Mouse (Mus musculus) MEL (cell line): ENCODE measurements at regions not wholly inside any gene's neighbourhood (a gene's known extent, or its start where the extent isn't known, plus 50 kb on each side); places are given as distances from the start of the nearest gene placed in this dataset.

ENCODE experiments used
- DNase-seq: peaks from one replicate; pipeline ENCODE4 v3.0.0; 2011; ENCODE audit warnings: low read depth, low spot score
- H3K27ac ChIP-seq: 2 replicates; pipeline ENCODE4 v1.5.1; 2012; ENCODE audit warnings: low read depth, mild to moderate bottlenecking, control low read depth, low read length, moderate library complexity; ENCODE audit not compliant: control insufficient read depth
- H3K27me3 ChIP-seq, 2 experiments: fragments of 150-350 bp in 1 of 2; sonication (generic) in 1 of 2; 2 replicates each; pipeline ENCODE4 v1.6.1; 2012; ENCODE audit warnings: low read length in 2 of 2, mild to moderate bottlenecking in 2 of 2, improper control_type of control experiment in 1 of 2, moderate library complexity in 1 of 2; ENCODE audit not compliant: insufficient read depth in 2 of 2, control insufficient read depth in 1 of 2
- H3K36me3 ChIP-seq, 2 experiments: 2 replicates each; pipeline ENCODE4 v1.6.1; 2012 to 2014; ENCODE audit warnings: low read length in 2 of 2, improper control_type of control experiment in 1 of 2, inconsistent platforms in 1 of 2, mild to moderate bottlenecking in 1 of 2; ENCODE audit not compliant: insufficient read depth in 2 of 2, control insufficient read depth in 1 of 2
- H3K4me1 ChIP-seq, 2 experiments: fragments of 150-350 bp in 1 of 2; sonication (generic) in 1 of 2; 2 replicates each; pipeline ENCODE4 v1.6.1; 2012; ENCODE audit warnings: low read length in 2 of 2, improper control_type of control experiment in 1 of 2, mild to moderate bottlenecking in 1 of 2; ENCODE audit not compliant: insufficient read depth in 2 of 2, control insufficient read depth in 1 of 2
- H3K4me3 ChIP-seq, 2 experiments: fragments of 150-350 bp in 1 of 2; sonication (generic) in 1 of 2; 2 replicates each; pipeline ENCODE4 v1.5.1; 2012; ENCODE audit warnings: low read depth in 2 of 2, low read length in 2 of 2, mild to moderate bottlenecking in 2 of 2, moderate library complexity in 2 of 2, control low read depth in 1 of 2, improper control_type of control experiment in 1 of 2; ENCODE audit not compliant: control insufficient read depth in 1 of 2, insufficient read depth in 1 of 2
- H3K79me2 ChIP-seq: 2 replicates; pipeline ENCODE4 v1.6.1; 2012; ENCODE audit warnings: mild to moderate bottlenecking, low read length, moderate library complexity; ENCODE audit not compliant: control insufficient read depth, poor library complexity, insufficient read depth
- H3K9ac ChIP-seq: 2 replicates; pipeline ENCODE4 v1.6.1; 2012; ENCODE audit warnings: low read depth, mild to moderate bottlenecking, control low read depth, low read length, moderate library complexity; ENCODE audit not compliant: control insufficient read depth, poor library complexity, severe bottlenecking
- H3K9me3 ChIP-seq: fragments of 150-350 bp; sonication (generic); replicated peaks from 2 replicates; pipeline ENCODE4 v1.6.1; 2012; ENCODE audit warnings: mild to moderate bottlenecking, low read length, improper control_type of control experiment, moderate library complexity; ENCODE audit not compliant: insufficient read depth
- BHLHE40 ChIP-seq: IDR thresholded peaks from 2 replicates; pipeline ENCODE4 v1.6.1; 2012; ENCODE audit warnings: low read depth, mild to moderate bottlenecking, inconsistent platforms, low read length, improper control_type of control experiment, borderline replicate concordance
- CHD1 ChIP-seq: IDR thresholded peaks from 2 replicates; pipeline ENCODE4 v1.6.1; 2012; ENCODE audit warnings: low read depth, mild to moderate bottlenecking, inconsistent platforms, low read length, improper control_type of control experiment
- E2F4 ChIP-seq: IDR thresholded peaks from 2 replicates; pipeline ENCODE4 v1.6.1; 2011; ENCODE audit warnings: low read depth, low read length, improper control_type of control experiment, borderline replicate concordance
- ELF1 ChIP-seq: IDR thresholded peaks from 2 replicates; pipeline ENCODE4 v1.6.1; 2014; ENCODE audit warnings: low read depth, mild to moderate bottlenecking, inconsistent platforms, low read length, improper control_type of control experiment, moderate library complexity
- EP300 ChIP-seq, 2 experiments: IDR thresholded peaks; 2 replicates each; pipeline ENCODE4 v1.6.1; 2011; ENCODE audit warnings: improper control_type of control experiment in 2 of 2, low read length in 2 of 2, low read depth in 1 of 2, mild to moderate bottlenecking in 1 of 2
- ETS1 ChIP-seq: IDR thresholded peaks from 2 replicates; pipeline ENCODE4 v1.6.1; 2012; ENCODE audit warnings: low read depth, mild to moderate bottlenecking, inconsistent platforms, low read length, improper control_type of control experiment, moderate library complexity
- JUND ChIP-seq: IDR thresholded peaks from 2 replicates; pipeline ENCODE4 v1.6.1; 2011; ENCODE audit warnings: low read depth, mild to moderate bottlenecking, improper control_type of control experiment, low read length
- KAT2A ChIP-seq: conservative IDR thresholded peaks from 2 replicates; pipeline ENCODE4 v1.6.1; 2012; ENCODE audit warnings: low read depth, low read length, improper control_type of control experiment, inconsistent platforms
- MAFK ChIP-seq: IDR thresholded peaks from 2 replicates; pipeline ENCODE4 v1.6.1; 2011; ENCODE audit warnings: low read depth, mild to moderate bottlenecking, low read length, improper control_type of control experiment, borderline replicate concordance
- MAX ChIP-seq: IDR thresholded peaks from 2 replicates; pipeline ENCODE4 v1.6.1; 2011; ENCODE audit warnings: low read length, improper control_type of control experiment
- MAZ ChIP-seq: IDR thresholded peaks from 2 replicates; pipeline ENCODE4 v1.6.1; 2012; ENCODE audit warnings: low read depth, mild to moderate bottlenecking, inconsistent platforms, low read length, improper control_type of control experiment
- MEF2A ChIP-seq: IDR thresholded peaks from 2 replicates; pipeline ENCODE4 v1.6.1; 2014; ENCODE audit warnings: low read depth, mild to moderate bottlenecking, inconsistent platforms, low read length, improper control_type of control experiment; ENCODE audit not compliant: poor library complexity, insufficient replicate concordance, severe bottlenecking; ENCODE audit errors: extremely low read depth
- MYB ChIP-seq: IDR thresholded peaks from 2 replicates; pipeline ENCODE4 v1.6.1; 2011; ENCODE audit warnings: mild to moderate bottlenecking, low read depth, low read length, improper control_type of control experiment
- NELFE ChIP-seq: IDR thresholded peaks from 2 replicates; pipeline ENCODE4 v1.6.1; 2011; ENCODE audit warnings: low read depth, low read length, improper control_type of control experiment
- NRF1 ChIP-seq: IDR thresholded peaks from 2 replicates; pipeline ENCODE4 v1.6.1; 2014; ENCODE audit warnings: low read depth, mild to moderate bottlenecking, inconsistent platforms, low read length, improper control_type of control experiment, moderate library complexity; ENCODE audit not compliant: poor library complexity, insufficient read depth, severe bottlenecking
- POLR2AphosphoS2 ChIP-seq: IDR thresholded peaks from 2 replicates; pipeline ENCODE4 v1.6.1; 2011; ENCODE audit warnings: low read length, improper control_type of control experiment
- POLR2AphosphoS5 ChIP-seq: IDR thresholded peaks from 2 replicates; pipeline ENCODE4 v1.6.1; 2012; ENCODE audit warnings: low read depth, borderline replicate concordance, mild to moderate bottlenecking, inconsistent platforms, low read length, moderate library complexity, mixed read lengths
- RAD21 ChIP-seq: IDR thresholded peaks from 2 replicates; pipeline ENCODE4 v1.6.1; 2011; ENCODE audit warnings: mild to moderate bottlenecking, low read depth, low read length, improper control_type of control experiment
- RCOR1 ChIP-seq: IDR thresholded peaks from 2 replicates; pipeline ENCODE4 v1.6.1; 2012; ENCODE audit warnings: low read depth, mild to moderate bottlenecking, inconsistent platforms, low read length, improper control_type of control experiment
- SMC3 ChIP-seq: IDR thresholded peaks from 2 replicates; pipeline ENCODE4 v1.6.1; 2011; ENCODE audit warnings: low read depth, low read length, improper control_type of control experiment
- TAL1 ChIP-seq: IDR thresholded peaks from 2 replicates; pipeline ENCODE4 v1.6.1; 2012; ENCODE audit warnings: mild to moderate bottlenecking, inconsistent platforms, low read length, moderate library complexity, mixed read lengths
- TBP ChIP-seq: IDR thresholded peaks from 2 replicates; pipeline ENCODE4 v1.8.0; 2011; ENCODE audit warnings: low read depth, low read length, improper control_type of control experiment
- TCF12 ChIP-seq: IDR thresholded peaks from 2 replicates; pipeline ENCODE4 v1.6.1; 2014; ENCODE audit warnings: low read depth, mild to moderate bottlenecking, inconsistent platforms, low read length, improper control_type of control experiment, moderate library complexity
- USF1 ChIP-seq: IDR thresholded peaks from 2 replicates; pipeline ENCODE4 v1.6.1; 2014; ENCODE audit warnings: low read depth, mild to moderate bottlenecking, inconsistent platforms, low read length, improper control_type of control experiment, moderate library complexity
- USF2 ChIP-seq, 2 experiments: IDR thresholded peaks; 2 replicates each; pipeline ENCODE4 v1.6.1; 2011 to 2012; ENCODE audit warnings: improper control_type of control experiment in 2 of 2, low read length in 2 of 2, borderline replicate concordance in 1 of 2, inconsistent platforms in 1 of 2, low read depth in 1 of 2, mild to moderate bottlenecking in 1 of 2; ENCODE audit not compliant: insufficient read depth in 1 of 2
- ZMIZ1 ChIP-seq: IDR thresholded peaks from 2 replicates; pipeline ENCODE4 v1.6.1; 2012; ENCODE audit warnings: low read depth, mild to moderate bottlenecking, inconsistent platforms, low read length, improper control_type of control experiment, moderate library complexity
- ZNF384 ChIP-seq: IDR thresholded peaks from 2 replicates; pipeline ENCODE4 v1.6.1; 2012; ENCODE audit warnings: low read depth, mild to moderate bottlenecking, inconsistent platforms, low read length, improper control_type of control experiment

- no peaks in the 10 kb centered on the region for H3K36me3 ChIP-seq
- no peak overlapping the region for H3K27ac ChIP-seq
- TF ChIP-seq RCOR1 (no peak), CHD1 (no peak), TBP (no peak), ETS1 (no peak), E2F4 (no peak), POLR2AphosphoS2 (no peak), POLR2AphosphoS5 (no peak), TAL1 (no peak), JUND (no peak), MAX (no peak), TCF12 (no peak)
- TF ChIP-seq, all 39 proteins: peak for 0
- no peak overlapping the region for H3K9ac ChIP-seq
- no peak for DNase-seq
- no peaks in the 10 kb centered on the region for H3K79me2 ChIP-seq
- H3K9me3 ChIP-seq: no peaks in the 10 kb centered on the region
- peaks cover 0 to 4% of the 10 kb centered on the region in 2 experiments; a peak in 1 of 4 replicates for H3K4me1 ChIP-seq
- H3K4me3 ChIP-seq: no peak overlapping the region
- H3K27me3 ChIP-seq: no peaks in the 10 kb centered on the region; a peak in 1 of 4 replicates
Observed at GRCm38 (mm10) chr19:57546519-57546918, 64.3 kb upstream of the Atrnl1 start.

GRCm38 (mm10) chr19:57548093-57548492, 62.7 kb upstream of the Atrnl1 start:
- DNase-seq: no peak
- H3K27me3 ChIP-seq: no peaks in the 10 kb centered on the region; a peak in 1 of 4 replicates
- H3K79me2 ChIP-seq: no peaks in the 10 kb centered on the region
- TF ChIP-seq MYB (no peak), ZNF384 (no peak), NELFE (no peak), SMC3 (no peak), NRF1 (no peak), POLR2AphosphoS5 (no peak), ETS1 (no peak), USF1 (no peak), MEF2A (no peak), KAT2A (no peak), USF2 (IDR thresholded peaks at IDR 0.05; ENCODE audit: borderline replicate concordance in 1 of 2, insufficient read depth in 1 of 2, low read depth in 1 of 2, low read length in 2 of 2) (no peak), ELF1 (no peak), ZMIZ1 (no peak), RAD21 (no peak), BHLHE40 (no peak), MAZ (no peak), EP300 (IDR thresholded peaks at IDR 0.05; ENCODE audit: low read depth in 1 of 2, low read length in 2 of 2) (no peak), CHD1 (no peak), MAFK (no peak), RCOR1 (no peak)
- H3K36me3 ChIP-seq: no peaks in the 10 kb centered on the region
- H3K27ac ChIP-seq: no peak overlapping the region
- no peak overlapping the region for H3K4me3 ChIP-seq
- H3K9ac ChIP-seq: no peak overlapping the region
- H3K4me1 ChIP-seq: no peaks in the 10 kb centered on the region
- no peaks in the 10 kb centered on the region for H3K9me3 ChIP-seq
